Mouse (Mus musculus) cerebellum, adult 11-12 months (tissue): ENCODE measurements around the gene Nlrc3.

Experiments
- DNase-seq: peaks from one replicate; pipeline ENCODE4 v3.0.0; 2022

Gene Nlrc3

DNA sequence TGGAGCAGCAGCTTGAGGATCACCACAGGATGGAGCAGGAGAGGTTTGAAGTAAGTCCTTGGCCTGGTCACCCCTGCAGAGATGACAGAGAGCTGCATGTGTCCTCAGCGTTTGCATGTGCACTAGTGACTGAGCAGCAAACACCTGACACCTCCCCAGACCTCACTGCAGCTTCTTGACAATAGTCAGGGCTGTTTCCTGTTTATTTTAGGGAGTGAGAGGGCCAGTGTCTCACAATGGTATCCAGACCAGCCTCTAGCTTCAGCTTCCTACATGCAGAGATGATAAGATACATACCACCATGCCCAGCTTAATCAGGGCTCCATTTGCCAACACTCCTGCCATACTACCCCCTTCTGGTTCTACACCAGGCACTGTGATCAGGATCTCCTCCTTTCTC, 47.9 kb downstream of the Nlrc3 start:
- no peak for DNase-seq

DNA sequence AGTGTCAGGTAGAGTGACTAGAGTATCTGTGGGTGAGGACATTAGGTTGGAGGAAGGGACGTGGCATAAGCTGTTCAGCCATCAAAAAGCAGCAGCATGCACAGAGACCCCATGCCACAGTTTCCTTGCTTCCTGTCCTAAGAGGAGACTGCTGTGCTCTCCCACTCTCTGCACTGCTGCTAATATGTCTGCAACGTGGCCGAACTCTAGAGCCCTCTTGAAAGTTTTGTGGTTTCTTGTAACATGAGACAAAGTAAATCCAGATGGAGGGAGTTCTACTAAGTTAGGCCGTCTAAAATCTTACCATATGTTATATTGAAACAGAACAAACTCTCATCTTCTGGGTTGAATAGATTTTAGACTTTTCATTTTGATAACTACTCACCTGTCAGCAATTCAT, 52.5 kb downstream of the Nlrc3 start:
- no peak for DNase-seq

DNA sequence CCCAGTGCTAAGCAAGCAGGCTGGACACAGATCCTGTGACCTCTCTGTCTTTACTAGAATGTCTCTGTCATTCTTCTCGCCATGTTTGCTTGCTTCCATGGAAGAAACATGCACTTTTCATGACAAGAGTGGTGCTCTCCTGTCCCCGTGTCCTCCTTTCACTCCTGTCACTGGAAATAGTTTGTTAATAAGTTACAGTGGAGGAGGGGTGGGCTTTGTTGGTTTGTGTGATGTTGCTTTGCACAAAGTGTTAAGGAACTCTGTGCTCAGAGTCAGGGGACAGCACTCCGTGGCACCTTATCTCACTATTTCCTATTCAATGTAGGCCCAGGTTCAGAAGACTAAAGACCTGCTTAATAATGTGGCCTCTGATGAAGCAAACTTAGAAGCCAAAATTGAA, 52.9 kb downstream of the Nlrc3 start:
- no peak for DNase-seq

DNA sequence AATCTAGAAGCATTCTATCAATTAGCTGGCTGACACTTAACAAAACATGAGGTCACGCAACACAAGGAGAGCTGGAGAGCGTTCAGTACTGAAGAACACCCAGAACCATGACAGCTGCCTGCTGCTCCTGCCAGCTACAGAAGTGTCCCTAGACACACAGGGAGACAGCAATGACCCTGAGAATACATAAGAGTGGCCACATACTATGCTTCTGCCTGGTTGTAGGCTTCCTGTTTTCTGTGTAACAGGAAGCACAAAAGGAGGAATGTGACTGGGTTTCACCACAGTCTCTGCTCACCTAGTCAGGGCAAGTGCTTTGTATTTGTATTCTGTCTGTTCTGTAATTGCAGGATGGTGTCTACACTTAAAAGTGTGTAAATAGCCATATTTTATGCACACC, 55.7 kb downstream of the Nlrc3 start:
- DNase-seq, result no peak

DNA sequence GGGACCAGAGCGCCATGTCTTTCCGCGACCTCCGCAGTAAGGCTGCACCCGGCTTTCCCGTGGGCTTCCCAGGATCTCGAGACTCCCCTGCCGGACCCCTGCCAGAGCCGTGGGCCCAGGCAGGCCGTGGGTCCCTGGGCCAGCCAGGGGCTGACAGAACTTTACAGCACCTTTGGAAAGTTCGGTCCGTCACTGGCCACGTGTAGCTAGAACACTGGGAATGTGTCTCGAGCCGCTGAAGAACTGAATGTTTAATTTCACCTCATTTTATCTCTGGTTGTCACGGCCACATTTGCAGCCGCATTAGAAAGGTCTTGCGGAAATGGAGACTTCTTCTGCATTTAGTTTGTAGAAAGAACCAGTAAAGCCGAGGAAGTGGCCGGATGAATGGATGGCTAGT, 67.3 kb downstream of the Nlrc3 start:
- no peak for DNase-seq

DNA sequence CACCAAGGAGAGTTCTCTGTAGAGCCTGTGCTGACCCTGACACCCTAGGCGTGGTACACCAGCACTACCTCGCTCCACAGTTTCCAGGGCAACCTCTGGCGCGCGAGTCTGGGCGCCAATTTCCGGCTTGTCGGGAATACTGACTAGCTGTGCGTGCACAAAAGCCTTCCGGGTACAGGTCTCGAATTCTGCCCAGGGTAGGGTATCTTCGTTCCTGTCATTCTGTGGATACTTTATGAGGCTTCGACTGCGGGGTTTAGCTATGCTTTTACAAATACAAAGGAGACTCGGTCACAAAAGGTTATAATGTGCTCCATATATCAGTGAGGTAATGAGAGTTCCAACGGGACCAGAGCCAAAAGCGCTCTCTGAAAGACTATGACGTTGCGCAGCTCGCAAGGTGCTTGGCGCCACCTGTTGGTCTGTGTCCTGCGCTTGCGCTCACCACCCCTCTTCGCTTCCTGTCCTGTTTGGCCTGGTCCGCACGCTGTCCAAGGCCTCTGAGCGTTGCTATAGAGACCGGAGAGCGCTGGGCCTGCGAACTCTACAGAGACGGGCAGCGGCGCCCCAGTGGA, 67.8 kb downstream of the Nlrc3 start, which contains the start of the genes 1700037C18Rik and Cluap1:
Gene 1700037C18Rik (minus strand): TSS at position 153 of the 575 bp plus-strand sequence.
Gene Cluap1 (plus strand): TSS at position 265 of the 575 bp plus-strand sequence.
- DNase-seq, result peak; percentile 94

DNA sequence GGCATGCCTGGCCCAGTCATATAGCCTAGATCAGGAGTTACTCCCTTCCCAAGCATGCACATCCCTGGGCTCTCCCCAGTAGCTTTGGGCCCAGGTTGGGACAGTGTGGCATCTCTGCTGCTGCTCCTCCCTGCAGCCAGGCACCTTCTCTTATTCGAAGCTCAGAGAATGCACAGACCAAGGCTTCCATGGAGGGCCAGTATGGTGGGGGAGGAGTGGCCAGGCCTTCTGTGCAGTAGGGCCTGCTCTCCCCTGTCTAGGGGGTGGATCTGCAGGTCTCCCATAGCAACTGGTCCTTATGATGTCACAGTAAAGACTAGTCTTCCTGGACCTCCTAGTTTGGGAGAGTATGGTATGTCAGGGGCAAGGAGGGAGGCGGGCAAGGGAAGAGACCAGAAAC, 69.0 kb downstream of the Nlrc3 start:
- DNase-seq, result no peak

DNA sequence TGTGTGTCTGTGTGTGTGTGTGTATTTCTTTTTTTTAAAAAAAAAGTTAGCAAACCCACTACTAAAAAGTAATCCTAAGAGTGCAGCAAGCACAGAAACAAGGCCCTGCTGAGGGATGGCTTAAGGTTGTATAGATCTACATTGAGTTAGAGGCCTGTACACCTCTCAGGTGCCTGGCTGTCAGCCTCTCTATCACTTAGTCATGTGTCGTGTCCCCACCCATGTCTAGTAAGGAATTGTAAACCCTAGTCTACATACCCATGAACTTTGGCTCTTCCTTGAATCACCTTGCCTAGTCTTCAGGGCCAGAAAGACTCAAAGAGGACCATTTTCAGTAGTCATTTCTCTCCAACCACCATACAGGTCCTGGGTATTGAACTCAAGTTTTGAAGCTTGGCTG, 79.9 kb downstream of the Nlrc3 start:
- DNase-seq, result no peak

DNA sequence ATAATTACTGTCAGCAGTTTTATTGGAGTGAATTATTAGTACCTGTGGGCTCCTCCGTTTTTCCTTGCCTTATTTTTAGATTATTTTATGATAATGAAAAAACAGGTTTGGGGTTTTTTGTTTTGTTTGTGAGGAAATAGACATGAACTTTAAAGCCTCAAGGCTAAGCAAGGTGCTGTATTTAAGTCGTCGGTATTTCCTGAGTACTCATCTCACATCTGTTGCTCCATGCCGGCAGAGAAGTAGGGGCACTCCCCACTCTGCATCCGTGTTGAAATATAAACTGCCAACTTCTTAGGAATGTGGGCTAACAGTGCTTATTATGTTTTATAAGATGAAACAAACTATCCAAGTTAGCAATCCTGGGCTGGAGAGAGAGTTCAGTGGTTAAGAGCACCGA, 80.4 kb downstream of the Nlrc3 start:
- no peak for DNase-seq

DNA sequence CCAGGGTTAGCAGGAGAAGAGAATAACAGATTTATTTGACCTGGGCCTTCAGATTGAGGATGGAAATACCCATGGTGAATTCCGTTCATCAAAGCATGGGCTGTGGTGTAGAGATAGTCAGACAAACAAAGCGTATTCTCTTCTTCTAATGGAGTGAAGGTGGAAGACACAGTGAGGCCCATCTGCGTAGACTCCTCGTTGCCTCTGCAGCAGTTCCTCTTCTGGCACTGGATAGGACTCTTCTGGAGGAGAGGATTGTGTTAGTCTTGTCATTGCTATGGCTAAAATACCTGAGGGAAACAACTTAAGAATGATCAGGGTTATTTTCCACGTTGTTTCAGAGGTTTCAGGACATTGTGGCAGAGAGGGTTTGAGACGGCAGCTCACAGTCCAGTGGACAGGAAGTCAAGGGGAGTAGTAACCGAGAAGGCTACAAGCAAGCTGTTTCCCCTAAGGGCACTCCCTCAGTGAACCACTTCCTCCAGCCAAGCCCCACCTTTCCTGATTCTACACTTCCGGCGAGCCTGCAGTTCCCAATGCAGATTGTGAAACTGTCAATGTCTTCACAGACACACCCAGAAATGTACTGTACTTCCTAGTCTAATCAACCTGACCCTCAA, 81.1 kb downstream of the Nlrc3 start:
- DNase-seq, result no peak
